Mouse (Mus musculus): ENCODE data around the gene Lrrc63. TPM values are rescaled to one million over a fixed set of nuclear protein-coding genes. Genes with fewer than 3 reads are reported as not detected.

Gene Lrrc63
- total and polyA plus RNA-seq, 2 experiments from 2014 or later, result not detected

DNA sequence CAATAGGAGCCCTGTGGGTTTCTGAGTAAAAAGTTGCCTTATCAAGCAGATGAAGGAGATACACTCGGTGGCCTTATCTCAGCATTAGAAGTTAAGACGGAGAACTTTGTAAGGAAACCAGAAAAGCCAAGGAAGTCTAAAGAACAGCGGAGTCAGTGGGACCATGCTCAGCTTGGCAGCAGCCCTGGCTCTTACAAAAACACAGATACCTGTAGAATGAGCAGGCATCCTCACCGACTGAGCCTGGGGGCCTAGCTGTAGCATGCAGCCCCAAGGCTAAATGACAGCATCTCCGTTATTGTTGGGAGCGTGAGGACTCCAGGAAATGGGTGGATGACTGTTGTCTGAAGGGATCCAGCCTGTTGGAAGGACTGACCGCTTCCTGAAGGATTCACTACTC lies 45.1 kb upstream of the Lrrc63 start:
- Histone ChIP-seq H3K4me1 (ENCODE audit: insufficient read depth) (no peaks in the 10 kb centered on the region), H3K4me2 (ENCODE audit: low read depth) (no peak overlapping the region), H3K27me3 (ENCODE audit: insufficient read depth, low read length) (no peaks in the 10 kb centered on the region), H3K27ac (ENCODE audit: low read depth, low read length) (no peak overlapping the region), H3K36me3 (ENCODE audit: insufficient read depth) (no peaks in the 10 kb centered on the region), H3K9ac (no peak overlapping the region), H3K4me3 (ENCODE audit: low read depth, low read length) (no peak overlapping the region), H3K9me3 (ENCODE audit: low read length) (no peaks in the 10 kb centered on the region)
- WGBS, result 87% methylated on average over 7 of the region's 7 CpGs
- DNase-seq, result no peak
- ATAC-seq, result no peak
- TF ChIP-seq CTCF (IDR thresholded peaks at IDR 0.05; ENCODE audit: low read depth), result no peak

DNA sequence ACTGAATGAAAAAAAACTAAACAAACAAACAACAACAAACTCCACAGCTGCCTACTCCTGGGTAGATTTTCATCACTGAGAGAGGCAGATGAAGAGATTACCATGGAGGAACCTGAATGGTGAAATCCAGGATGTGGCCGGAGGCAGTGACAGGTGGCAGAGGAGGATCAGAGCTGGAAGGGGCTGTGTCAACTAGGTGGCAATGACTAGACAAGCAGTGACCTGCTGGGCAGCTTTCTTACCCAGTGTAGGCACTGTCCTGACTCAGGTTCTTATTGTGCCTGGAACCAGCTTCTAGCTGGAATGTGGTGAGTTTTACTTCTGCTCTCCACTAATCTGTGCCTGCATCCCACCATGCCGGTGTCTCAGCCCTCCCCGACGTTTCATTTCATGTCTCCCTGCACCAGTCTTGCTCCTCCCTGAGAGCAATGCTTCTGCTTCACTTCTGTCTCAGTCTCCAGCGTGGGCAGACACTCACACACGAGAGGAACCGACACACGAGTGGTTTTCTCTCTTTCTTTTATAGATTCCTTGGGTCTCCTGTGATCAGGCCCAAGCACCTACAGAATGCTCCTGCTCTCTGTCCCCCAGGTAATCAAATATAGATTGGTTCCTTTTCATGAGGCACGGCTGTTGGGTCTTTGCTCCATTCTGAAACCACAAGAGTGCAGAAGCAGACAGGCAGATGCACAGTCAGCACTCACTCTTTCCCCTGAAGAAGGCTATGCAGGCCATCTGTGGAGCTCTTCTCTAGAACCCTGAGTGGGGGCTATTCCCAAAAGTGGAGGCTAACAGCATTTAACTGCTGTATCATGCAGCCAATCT lies 44.3 kb upstream of the Lrrc63 start:
- Histone ChIP-seq H3K9ac (no peak overlapping the region), H3K9me3 (ENCODE audit: low read length) (no peaks in the 10 kb centered on the region), H3K4me2 (ENCODE audit: low read depth) (no peak overlapping the region), H3K4me1 (ENCODE audit: insufficient read depth) (no peaks in the 10 kb centered on the region), H3K36me3 (ENCODE audit: insufficient read depth) (no peaks in the 10 kb centered on the region), H3K27ac (ENCODE audit: low read depth, low read length) (no peak overlapping the region), H3K4me3 (ENCODE audit: low read depth, low read length) (no peak overlapping the region), H3K27me3 (ENCODE audit: insufficient read depth, low read length) (no peaks in the 10 kb centered on the region)
- ATAC-seq (no peak), DNase-seq (no peak)
- TF ChIP-seq CTCF (IDR thresholded peaks at IDR 0.05; ENCODE audit: low read depth), result no peak
- 90% methylated on average over 9 of the region's 9 CpGs for WGBS

DNA sequence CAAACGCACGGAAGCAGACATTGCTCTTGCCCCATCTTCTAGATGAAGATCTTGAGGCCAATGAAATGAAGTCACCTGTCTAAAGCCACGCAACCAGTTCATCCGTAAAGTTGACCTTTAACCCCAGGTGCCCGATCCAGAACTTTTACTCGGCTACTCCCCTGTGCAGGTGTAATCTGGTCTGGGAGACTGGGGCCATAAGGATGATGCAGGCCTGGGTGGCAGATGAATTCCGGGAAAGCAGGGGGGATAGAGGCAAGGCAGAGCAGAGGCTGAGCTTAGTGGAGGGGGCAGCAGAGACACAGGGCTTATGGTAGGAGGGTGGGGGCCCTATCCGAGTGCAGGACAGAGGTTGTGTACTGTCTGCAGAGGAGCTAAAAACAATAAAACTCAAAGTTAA lies 43.6 kb upstream of the Lrrc63 start:
- Histone ChIP-seq H3K4me2 (ENCODE audit: low read depth) (no peak overlapping the region), H3K9ac (no peak overlapping the region), H3K9me3 (ENCODE audit: low read length) (no peaks in the 10 kb centered on the region), H3K4me3 (ENCODE audit: low read depth, low read length) (no peak overlapping the region), H3K4me1 (ENCODE audit: insufficient read depth) (no peaks in the 10 kb centered on the region), H3K27me3 (ENCODE audit: insufficient read depth, low read length) (no peaks in the 10 kb centered on the region), H3K36me3 (ENCODE audit: insufficient read depth) (no peaks in the 10 kb centered on the region), H3K27ac (ENCODE audit: low read depth, low read length) (no peak overlapping the region)
- no peak for TF ChIP-seq CTCF (IDR thresholded peaks at IDR 0.05; ENCODE audit: low read depth)
- DNase-seq, result no peak
- ATAC-seq, result no peak
- WGBS, result 87% methylated on average over 8 of the region's 8 CpGs

DNA sequence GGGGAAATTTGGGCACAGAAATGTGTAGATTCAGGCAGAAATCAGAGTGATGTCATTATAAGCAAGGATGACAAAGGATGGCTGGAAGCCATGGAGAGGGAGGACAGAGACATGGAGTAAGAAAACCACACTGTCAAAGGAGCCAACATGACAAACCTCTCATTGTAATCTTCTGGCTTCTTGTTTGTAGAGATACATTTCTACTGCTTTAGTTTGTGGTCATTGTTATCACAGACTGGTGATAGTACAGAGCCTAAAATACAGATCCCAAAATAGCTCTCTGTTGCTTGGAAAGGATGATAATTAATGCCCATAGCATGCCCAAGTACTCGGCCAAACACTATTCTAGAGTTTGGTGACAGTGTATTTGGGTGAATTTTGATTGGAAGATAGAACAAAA lies 39.9 kb upstream of the Lrrc63 start:
- Histone ChIP-seq H3K27ac (ENCODE audit: low read depth, low read length) (no peak overlapping the region), H3K9ac (no peak overlapping the region), H3K36me3 (ENCODE audit: insufficient read depth) (no peaks in the 10 kb centered on the region), H3K4me3 (ENCODE audit: low read depth, low read length) (no peak overlapping the region), H3K27me3 (ENCODE audit: insufficient read depth, low read length) (no peaks in the 10 kb centered on the region), H3K9me3 (ENCODE audit: low read length) (no peaks in the 10 kb centered on the region), H3K4me2 (ENCODE audit: low read depth) (no peak overlapping the region), H3K4me1 (ENCODE audit: insufficient read depth) (no peaks in the 10 kb centered on the region)
- TF ChIP-seq CTCF (IDR thresholded peaks at IDR 0.05; ENCODE audit: low read depth), result no peak
- WGBS, result 69% methylated on average over 1 of the region's 1 CpGs
- no peak for ATAC-seq
- DNase-seq, result no peak

DNA sequence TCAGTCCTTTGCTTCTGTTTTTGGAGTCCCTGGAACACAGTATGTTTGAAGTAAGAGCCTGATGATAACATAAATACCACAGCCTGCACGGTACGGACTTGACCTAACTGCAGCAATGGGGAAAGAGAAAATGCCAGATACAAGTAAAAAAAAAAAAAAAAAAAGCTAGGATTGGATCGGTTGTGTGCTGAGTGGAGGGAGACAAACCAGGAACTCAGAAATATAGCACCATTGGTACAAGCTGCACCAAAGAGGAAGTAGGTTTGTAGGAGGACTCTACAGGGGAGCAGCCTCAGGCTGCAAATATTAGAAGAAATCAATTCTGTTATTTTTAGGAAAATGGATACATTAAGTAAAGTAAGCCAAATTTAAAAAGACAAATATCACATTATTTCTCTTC lies 37.8 kb upstream of the Lrrc63 start:
- Histone ChIP-seq H3K27me3 (ENCODE audit: insufficient read depth, low read length) (no peaks in the 10 kb centered on the region), H3K9me3 (ENCODE audit: low read length) (no peaks in the 10 kb centered on the region), H3K27ac (ENCODE audit: low read depth, low read length) (no peak overlapping the region), H3K4me3 (ENCODE audit: low read depth, low read length) (no peak overlapping the region), H3K36me3 (ENCODE audit: insufficient read depth) (no peaks in the 10 kb centered on the region), H3K4me1 (ENCODE audit: insufficient read depth) (no peaks in the 10 kb centered on the region), H3K9ac (no peak overlapping the region), H3K4me2 (ENCODE audit: low read depth) (no peak overlapping the region)
- TF ChIP-seq CTCF (IDR thresholded peaks at IDR 0.05; ENCODE audit: low read depth), result no peak
- 91% methylated on average over 3 of the region's 3 CpGs for WGBS
- ATAC-seq, result no peak
- no peak for DNase-seq

DNA sequence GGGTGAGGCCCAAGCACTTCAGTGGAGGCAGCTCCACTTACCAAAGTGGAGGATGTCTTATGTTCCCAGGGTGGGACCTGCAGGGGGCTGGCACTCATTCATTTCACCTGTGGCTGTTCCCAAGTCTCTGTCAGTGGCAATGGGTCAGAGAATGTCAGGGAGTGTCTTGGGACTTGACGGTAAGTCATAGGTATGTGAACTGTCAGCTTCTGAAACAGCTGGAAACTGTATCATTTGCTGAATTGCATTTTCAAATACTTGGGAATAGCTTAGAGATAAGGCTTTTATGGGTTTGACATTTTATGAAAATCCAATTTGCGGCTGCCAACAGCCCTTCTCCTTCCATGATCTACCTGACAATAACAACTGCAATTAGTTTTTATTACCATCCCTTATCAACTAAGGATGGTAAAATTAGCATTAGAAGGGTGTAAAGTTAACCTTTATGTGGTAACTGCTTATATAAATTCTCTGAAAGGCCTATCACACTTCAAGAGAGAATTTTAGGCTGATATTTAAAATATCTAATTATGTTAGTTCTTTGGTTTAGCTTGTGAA lies 35.0 kb upstream of the Lrrc63 start:
- ATAC-seq (no peak), DNase-seq (no peak)
- Histone ChIP-seq H3K9me3 (ENCODE audit: low read length) (no peaks in the 10 kb centered on the region), H3K36me3 (ENCODE audit: insufficient read depth) (no peaks in the 10 kb centered on the region), H3K4me1 (ENCODE audit: insufficient read depth) (no peaks in the 10 kb centered on the region), H3K27me3 (ENCODE audit: insufficient read depth, low read length) (no peaks in the 10 kb centered on the region), H3K9ac (no peak overlapping the region), H3K4me3 (ENCODE audit: low read depth, low read length) (no peak overlapping the region), H3K27ac (ENCODE audit: low read depth, low read length) (no peak overlapping the region), H3K4me2 (ENCODE audit: low read depth) (no peak overlapping the region)
- WGBS, result 90% methylated on average over 2 of the region's 2 CpGs
- TF ChIP-seq CTCF (IDR thresholded peaks at IDR 0.05; ENCODE audit: low read depth), result no peak

DNA sequence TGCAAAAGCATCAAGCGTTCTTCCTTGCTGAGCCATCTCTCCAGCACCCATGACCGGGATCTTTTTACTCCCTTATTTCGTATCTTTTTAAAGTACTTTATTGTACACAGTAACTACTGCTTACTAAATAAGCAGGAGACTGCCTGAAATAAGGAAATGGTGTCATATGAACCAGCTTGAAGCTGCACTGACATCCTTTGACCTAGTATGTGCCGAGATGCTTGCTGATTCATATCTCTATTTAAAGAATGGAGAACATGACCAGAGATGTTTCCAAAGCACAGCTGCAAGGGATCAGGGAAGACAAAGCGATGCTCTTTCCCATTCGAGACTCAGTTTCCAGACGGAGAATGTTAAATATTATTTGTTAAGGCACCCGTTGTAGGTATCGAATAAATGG lies 33.7 kb upstream of the Lrrc63 start:
- H3K27ac ChIP-seq (ENCODE audit: low read depth, low read length), result no peak overlapping the region
- no peak for TF ChIP-seq CTCF (IDR thresholded peaks at IDR 0.05; ENCODE audit: low read depth)

More for the DNA sequence above, 33.7 kb upstream of the Lrrc63 start:
- 95% methylated on average over 9 of the region's 9 CpGs for WGBS
- H3K9ac ChIP-seq, result no peak overlapping the region
- no peaks in the 10 kb centered on the region for H3K9me3 ChIP-seq (ENCODE audit: low read length)
- no peak overlapping the region for H3K4me2 ChIP-seq (ENCODE audit: low read depth)
- no peak overlapping the region for H3K4me3 ChIP-seq (ENCODE audit: low read depth, low read length)
- no peaks in the 10 kb centered on the region for H3K36me3 ChIP-seq (ENCODE audit: insufficient read depth)
- H3K27me3 ChIP-seq (ENCODE audit: insufficient read depth, low read length), result no peaks in the 10 kb centered on the region
- no peak for DNase-seq
- no peak for ATAC-seq
- H3K4me1 ChIP-seq (ENCODE audit: insufficient read depth), result no peaks in the 10 kb centered on the region
